Mouse (Mus musculus): ENCODE results near the gene Mrpl16.

Mrpl16 gene

GRCm38 (mm10) chr19:11804423-11804822 is 34.2 kb downstream of the Mrpl16 start:
- no peak for DNase-seq (ENCODE audit: low read depth)

- DNase-seq (ENCODE audit: low read depth), result no peak
These were observed 37.1 kb downstream of the Mrpl16 start for GRCm38 (mm10) chr19:11807251-11807650.

- DNase-seq (ENCODE audit: low read depth), result no peak
These were observed 37.6 kb downstream of the Mrpl16 start for GRCm38 (mm10) chr19:11807822-11808221.

DNA sequence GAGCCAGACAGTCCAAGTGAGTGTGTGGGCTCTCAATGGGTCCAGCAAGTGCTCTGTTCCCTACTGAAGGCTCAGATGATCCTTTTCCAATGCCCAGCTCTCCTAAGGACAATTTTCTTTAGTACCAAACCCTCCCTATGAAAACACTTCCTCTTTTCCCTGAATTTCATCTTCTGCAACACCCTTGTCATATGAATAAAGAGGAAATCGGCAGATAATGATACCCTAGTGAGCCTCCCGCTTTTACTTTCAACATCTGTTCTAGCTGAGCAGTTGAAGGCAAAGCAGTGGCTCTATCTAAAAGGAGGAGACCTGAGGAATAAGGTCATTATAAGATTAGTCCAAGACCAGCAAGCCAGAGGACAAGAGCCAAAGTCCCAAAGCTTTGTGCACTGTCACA is 38.3 kb downstream of the Mrpl16 start:
- DNase-seq (ENCODE audit: low read depth), result no peak

- no peak for DNase-seq (ENCODE audit: low read depth)
These were observed 40.0 kb downstream of the Mrpl16 start for GRCm38 (mm10) chr19:11810003-11810758.

- no peak for DNase-seq (ENCODE audit: low read depth)
These were observed 40.7 kb downstream of the Mrpl16 start for GRCm38 (mm10) chr19:11810856-11811255.

GRCm38 (mm10) chr19:11811688-11812365 is 41.6 kb downstream of the Mrpl16 start:
- DNase-seq (ENCODE audit: low read depth), result no peak

DNA sequence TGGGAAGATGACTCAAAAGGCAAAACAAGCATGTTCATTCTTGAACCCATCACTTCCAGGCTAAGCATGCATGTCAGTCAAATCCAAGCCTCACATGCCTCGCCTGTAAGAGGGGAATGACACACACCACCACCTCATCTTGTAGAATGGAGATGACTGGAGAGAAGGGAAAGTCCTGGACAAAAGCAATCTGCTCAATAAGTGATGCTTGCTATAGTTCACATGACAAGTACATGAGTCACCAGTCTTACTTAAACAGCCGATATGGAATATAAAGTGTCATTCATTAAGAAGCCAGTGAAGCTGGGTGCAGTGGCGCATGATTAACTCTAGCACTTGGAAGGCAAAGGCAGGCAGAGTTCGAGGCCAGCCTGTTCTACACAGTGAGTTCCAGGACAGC is 42.9 kb downstream of the Mrpl16 start:
- DNase-seq (ENCODE audit: low read depth), result no peak

- no peak for DNase-seq (ENCODE audit: low read depth)
These were observed 43.5 kb downstream of the Mrpl16 start for GRCm38 (mm10) chr19:11813649-11814048.

DNA sequence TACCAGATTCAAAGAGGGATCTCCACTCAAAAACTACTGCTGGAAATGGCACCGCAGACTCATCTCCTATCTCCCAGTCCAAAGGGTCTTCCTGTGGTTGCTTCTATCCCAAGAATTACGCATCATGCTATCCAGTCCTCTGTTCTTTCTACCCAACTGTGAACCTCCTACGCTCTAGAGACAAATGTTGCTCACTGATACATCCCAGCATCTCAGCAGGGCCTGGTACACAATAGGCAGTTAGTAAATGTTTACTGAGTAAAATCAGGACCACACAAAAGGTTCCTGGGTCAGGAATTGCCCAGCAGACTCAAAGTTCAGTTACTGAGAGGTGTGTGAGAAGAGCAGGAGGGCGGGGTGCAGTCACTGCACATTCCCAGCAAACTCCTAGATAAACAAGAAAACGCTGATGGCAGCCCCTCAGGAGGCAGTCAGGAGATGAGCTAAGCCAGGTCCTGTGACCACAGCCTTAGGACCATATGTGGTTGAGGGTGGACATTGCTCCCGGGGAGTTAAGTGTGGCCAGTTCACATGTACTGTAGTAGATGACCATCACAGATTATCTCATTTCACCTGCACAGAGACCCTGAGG is 44.6 kb downstream of the Mrpl16 start:
- no peak for DNase-seq (ENCODE audit: low read depth)

DNA sequence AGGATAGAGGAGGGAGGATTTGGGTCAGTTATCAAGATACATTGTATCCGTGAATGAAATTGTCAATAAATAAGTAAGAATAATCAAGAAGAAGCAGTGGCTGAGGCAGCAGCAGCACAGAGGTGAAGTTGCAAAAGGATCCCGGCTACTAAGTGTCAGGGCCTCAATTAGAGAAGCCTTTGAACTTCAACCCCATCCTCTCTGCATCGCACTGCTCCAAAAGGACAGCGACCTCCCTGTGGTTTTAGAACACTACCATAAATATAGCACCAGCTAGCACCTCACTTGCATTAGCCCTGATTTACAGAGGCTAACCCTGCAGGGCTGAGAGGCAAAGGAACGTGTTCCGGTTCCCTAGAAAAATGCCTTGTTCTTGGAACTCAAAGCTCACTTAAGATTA is 46.5 kb downstream of the Mrpl16 start:
- DNase-seq (ENCODE audit: low read depth), result no peak

DNA sequence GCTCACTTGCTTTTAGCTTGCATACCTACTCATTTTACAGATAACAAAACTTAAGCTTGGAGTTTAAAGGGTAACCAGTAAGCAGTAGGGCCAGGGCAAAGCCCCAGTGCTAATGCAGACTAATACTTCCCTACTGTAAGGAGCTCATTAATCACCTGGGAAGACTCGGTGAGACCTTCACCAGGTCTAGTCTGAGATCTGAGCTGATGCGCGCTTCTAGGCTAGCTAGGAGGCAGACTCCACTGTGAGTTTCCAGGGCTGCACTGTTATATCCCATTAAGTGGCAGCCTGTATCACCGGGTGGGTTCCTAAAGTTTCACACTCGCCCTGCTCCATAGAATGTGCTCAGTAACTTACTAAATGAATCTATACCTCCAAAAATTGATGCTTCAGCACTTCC is 47.4 kb downstream of the Mrpl16 start:
- DNase-seq (ENCODE audit: low read depth), result no peak

DNA sequence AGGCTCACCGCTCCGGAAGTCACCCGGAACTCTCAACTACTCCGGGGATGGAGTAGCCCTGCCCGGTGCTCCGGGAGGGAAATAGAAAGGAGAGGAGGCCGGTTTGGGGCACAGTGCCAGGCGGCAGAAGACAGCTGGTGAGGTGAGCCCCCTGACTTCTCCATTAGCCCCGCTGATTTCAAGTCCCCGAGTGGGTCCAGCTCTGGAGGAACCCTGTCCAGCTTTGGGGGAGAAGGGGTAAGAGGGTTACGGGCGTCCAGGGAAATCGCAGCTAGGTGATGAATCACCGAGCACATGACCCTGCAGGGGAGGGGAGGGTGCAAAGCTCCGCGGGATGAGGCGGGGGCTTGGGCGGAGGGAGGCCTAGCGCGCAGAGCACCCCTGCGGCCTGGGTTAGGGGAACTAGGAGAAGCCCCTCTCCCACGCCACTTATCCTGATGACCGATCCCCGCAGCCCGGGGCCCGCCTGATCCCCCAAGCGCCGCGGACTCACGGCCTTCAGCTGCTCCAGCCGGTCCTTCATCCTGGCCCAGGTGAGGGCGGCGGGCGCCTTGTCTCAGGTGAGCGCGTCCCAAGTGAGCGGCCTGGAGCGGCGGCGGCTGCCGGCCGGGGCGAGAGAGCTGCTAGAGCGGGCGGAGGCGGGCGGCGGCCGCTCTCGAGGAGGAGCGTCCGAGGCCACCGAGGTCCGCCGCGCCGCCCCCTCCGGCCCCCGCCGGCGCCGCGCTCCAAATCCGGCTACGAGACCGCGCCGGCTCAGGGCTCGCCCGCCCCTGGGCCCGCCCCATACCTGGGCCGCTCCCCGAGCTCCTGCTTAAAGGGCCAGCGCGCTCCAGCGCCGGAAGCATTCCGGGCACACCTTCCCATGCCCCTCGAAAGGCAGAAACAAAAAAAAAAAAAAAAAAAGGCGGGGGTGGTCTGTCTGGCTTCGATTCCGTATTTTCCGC is 48.3 kb downstream of the Mrpl16 start:
- no peak for DNase-seq (ENCODE audit: low read depth)

GRCm38 (mm10) chr19:11819143-11819700 is 49.0 kb downstream of the Mrpl16 start, which contains the start of gene Stx3:
Stx3 (minus strand) TSS chr19:11819403.
- DNase-seq (ENCODE audit: low read depth), result no peak

- DNase-seq (ENCODE audit: low read depth), result no peak
These were observed 49.6 kb downstream of the Mrpl16 start for GRCm38 (mm10) chr19:11819800-11820199.

DNA sequence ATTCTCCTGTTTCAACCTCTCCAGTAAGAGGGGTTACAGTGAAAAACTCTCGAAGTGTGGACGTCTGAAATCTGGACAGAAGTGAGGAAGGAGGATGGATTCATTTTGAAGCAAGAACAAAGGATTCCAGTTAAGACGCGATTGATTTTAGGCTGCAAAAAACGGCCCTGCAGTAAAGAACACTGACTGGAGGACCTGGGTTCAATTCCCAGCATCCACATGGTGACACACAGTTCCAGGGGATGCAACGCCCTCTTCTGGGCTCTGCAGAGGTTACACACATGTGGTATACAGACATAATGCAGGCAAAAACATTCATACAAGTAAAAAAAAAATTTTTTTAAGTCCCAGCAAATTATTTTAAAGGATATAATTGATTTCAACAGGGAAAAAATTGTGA is 50.0 kb downstream of the Mrpl16 start:
- no peak for DNase-seq (ENCODE audit: low read depth)

GRCm38 (mm10) chr19:11823346-11824065 is 53.3 kb downstream of the Mrpl16 start:
- DNase-seq (ENCODE audit: low read depth), result no peak

Measured in fibroblast of lung, adult 2 months (primary cell).